Mouse (Mus musculus) megakaryocyte, embryonic 14.5 days (primary cell): ENCODE data around the gene Rpl13a. TPM values are rescaled to one million over a fixed set of nuclear protein-coding genes. Genes with fewer than 3 reads are reported as not detected.
A peak's percentile ranks its signal among the peaks of the same experiment; 100 is the strongest.
"Not testable (repeated sequence)": the region's sequence is repeated elsewhere in the genome, so short reads cannot be mapped to it uniquely, and the experiment has no call there.

Experiments used
- H3K27me3 ChIP-seq: replicated peaks from 2 replicates; pipeline ENCODE3; 2012; ENCODE audit warnings: inconsistent platforms
- H3K36me3 ChIP-seq: replicated peaks from 2 replicates; pipeline ENCODE3; 2012; ENCODE audit warnings: low read length, inconsistent platforms, mixed read lengths
- H3K4me1 ChIP-seq: 2 replicates; pipeline ENCODE4 v1.6.1; 2012; ENCODE audit warnings: inconsistent platforms
- H3K4me3 ChIP-seq: replicated peaks from 2 replicates; pipeline ENCODE3; 2012; ENCODE audit warnings: moderate library complexity, mild to moderate bottlenecking, inconsistent platforms
- H3K9me3 ChIP-seq: 2 replicates; pipeline ENCODE4 v1.6.1; 2012; ENCODE audit warnings: inconsistent platforms
- FLI1 ChIP-seq: IDR thresholded peaks from 2 replicates; pipeline ENCODE4 v1.6.1; 2012; ENCODE audit warnings: low read length, inconsistent platforms, mixed read lengths
- GATA1 ChIP-seq: IDR thresholded peaks from 3 replicates; pipeline ENCODE4 v1.6.1; 2012; ENCODE audit warnings: mixed read lengths, low read length, inconsistent platforms, borderline replicate concordance
- polyA plus RNA-seq: library from polyadenylated mRNA; stranded (reverse); fragments of >175 nt; gene quantifications from 2 replicates; pipeline ENCODE4 v1.2.3, GENCODE M21; 2012; ENCODE audit warnings: low replicate concordance; ENCODE audit not compliant: insufficient read depth

Rpl13a gene
- polyA plus RNA-seq, 1 experiment: 5,869 TPM

DNA sequence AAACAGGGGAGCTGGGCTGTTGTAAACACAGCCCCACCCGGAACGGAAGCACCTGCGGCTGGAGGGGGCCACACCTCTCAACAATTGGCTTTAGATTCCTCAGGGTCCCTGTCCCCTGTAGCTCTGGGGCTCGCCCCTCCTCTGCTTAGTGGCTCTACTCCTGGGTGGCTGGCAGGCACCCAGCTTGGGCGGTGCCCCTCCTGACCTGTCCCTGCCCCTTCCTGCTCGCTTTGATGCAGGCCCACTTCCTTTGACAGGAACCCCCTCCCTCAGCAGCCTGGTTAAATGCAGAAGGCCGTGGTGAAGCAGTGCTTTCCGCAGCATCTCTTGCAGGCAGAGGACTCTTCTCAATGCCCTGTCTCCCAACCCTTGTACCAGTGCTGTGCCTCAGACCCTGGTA, 7.2 kb downstream of the Rpl13a start:
- Histone ChIP-seq H3K9me3 (no peaks in the 10 kb centered on the region), H3K36me3 (peaks cover 72% of the 10 kb centered on the region), H3K27me3 (no peaks in the 10 kb centered on the region), H3K4me1 (peaks cover 71% of the 10 kb centered on the region), H3K4me3 (peak overlapping the region; percentile 73)
- TF ChIP-seq FLI1 (no peak), GATA1 (no peak)

DNA sequence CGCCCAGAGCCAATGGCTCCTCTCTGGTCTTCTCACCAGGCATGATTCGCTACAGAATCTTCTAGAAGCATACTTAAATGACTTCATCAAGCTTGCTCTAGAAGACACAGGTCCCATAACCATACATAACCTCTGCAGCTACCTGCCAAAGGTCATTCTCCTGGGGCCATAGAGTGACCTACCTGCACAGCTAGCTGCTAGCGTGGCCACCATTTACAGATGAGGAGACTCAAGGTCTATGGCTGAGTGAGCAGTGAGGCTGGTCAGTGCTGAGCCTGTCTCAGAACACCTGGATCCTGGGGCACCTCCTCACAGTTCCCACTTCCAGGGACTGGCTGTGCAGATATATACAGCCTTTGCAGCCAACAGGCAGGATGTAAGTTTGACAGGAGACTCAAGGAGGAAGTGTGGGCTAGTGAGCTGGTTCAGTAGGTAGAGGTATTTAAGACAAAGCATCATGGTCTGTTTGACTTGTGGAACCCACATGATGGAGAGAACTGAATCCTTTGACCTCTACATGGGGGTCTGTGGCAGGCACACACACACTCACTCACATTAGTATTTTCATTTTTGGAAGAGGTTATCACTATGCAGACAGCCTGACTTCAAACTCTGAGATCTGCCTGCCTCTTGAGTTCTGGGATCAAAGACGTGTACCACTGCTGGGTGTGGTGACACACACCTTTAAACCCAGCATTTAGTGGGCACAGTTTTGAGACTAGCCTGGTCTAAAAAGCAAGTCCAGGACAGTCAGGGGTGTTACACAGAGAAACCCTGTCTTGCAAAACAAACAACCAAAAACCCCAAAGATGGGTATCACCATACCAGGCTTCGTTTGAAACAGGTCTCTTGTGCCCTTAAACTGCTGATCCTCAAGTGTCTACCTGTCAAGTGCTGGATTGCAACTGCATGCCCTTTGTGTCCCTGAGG, 8.5 kb downstream of the Rpl13a start:
- Histone ChIP-seq H3K36me3 (peaks cover 58% of the 10 kb centered on the region), H3K27me3 (no peaks in the 10 kb centered on the region), H3K4me3 (no peak overlapping the region), H3K4me1 (peaks cover 64% of the 10 kb centered on the region), H3K9me3 (no peaks in the 10 kb centered on the region)
- TF ChIP-seq FLI1: no peak
- no peak for TF ChIP-seq GATA1

DNA sequence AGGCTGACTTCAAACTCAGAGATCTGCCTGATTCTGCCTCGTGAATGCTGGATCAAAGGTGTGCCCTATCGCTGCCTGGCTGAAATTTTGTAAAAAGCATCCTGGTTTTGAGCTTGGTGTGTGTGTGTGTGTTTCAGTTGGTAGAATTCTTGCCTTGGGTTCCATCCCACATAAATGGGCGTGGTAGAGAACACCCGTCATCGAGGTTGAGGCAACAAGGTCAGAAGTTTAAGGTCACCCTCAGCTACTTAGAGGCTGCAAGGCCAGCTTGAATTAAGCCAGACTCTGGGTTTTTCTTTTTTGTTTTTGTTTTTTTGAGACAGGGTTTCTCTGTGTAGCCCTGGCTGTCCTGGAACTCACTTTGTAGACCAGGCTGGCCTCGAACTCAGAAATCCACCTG, 10.2 kb downstream of the Rpl13a start:
- peaks cover 63% of the 10 kb centered on the region for H3K4me1 ChIP-seq
- no peak for TF ChIP-seq FLI1
- no peak for TF ChIP-seq GATA1
- H3K9me3 ChIP-seq: no peaks in the 10 kb centered on the region
- peaks cover 53% of the 10 kb centered on the region for H3K36me3 ChIP-seq
- H3K27me3 ChIP-seq: peaks cover 2% of the 10 kb centered on the region
- H3K4me3 ChIP-seq: no peak overlapping the region

DNA sequence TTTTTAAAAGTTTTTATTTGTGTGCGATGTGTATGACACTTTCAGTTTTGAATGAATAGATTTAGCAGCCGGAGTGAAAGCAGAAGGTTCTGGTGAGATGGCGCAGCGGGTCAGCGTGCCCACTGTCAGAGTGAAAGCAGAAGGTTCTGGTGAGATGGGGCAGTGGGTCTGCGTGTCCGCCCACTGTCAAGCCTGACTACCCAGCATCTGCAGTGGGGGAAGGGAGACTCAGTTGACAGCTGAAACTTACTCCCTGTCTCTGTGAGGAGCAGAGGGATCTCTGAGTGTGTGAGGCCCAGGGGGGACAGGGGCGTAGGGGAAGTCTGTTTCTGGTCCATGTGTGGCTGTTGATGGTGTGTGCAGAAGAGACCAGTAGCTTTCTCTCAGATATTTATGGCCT, 11.0 kb downstream of the Rpl13a start:
- Histone ChIP-seq H3K4me1 (peaks cover 60% of the 10 kb centered on the region), H3K36me3 (peaks cover 47% of the 10 kb centered on the region), H3K27me3 (peaks cover 5% of the 10 kb centered on the region), H3K9me3 (no peaks in the 10 kb centered on the region), H3K4me3 (no peak overlapping the region)
- TF ChIP-seq GATA1 (no peak), FLI1 (no peak)

DNA sequence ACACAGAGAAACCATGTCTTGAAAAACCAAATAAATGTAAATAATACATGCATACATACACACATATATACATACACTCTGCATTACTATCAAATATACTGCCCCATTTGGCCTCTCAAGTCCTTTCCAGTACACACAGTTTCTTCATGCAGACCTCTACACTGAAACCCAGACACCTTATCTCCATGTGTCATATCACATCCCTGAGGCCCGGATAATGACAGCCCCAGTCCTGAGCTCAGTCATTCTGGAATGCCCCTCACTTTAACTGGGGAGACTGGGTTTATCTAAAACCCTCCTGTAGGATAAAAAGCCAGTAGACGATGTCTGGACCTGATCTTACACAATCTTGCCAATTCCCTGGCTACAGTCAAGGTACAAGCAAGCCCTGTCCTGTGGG, 15.1 kb downstream of the Rpl13a start:
- H3K4me3 ChIP-seq: no peak overlapping the region

DNA sequence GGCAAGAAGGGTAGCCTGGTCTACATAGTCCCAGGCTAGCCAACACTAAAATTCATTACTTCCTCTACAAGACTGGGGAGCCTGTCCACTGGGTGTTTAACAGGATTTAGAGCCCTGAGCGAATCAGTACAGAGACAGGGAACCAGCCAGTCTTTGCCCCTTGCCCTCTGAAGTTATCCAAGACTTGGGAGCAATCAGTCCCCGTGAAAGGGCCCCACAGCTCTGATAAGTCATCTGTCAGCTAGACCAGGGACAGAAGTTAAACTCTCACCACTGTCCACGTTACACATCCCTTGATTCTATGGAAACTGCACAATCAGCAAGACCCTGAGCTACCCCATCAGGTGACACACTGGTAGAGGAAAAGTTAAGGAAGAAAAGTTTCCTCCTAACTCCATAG, 16.0 kb downstream of the Rpl13a start:
- H3K36me3 ChIP-seq: peaks cover under 1% of the 10 kb centered on the region
- no peak overlapping the region for H3K4me3 ChIP-seq
- TF ChIP-seq GATA1 (no peak), FLI1 (no peak)
- peaks cover 23% of the 10 kb centered on the region for H3K27me3 ChIP-seq
- no peaks in the 10 kb centered on the region for H3K9me3 ChIP-seq
- peaks cover 33% of the 10 kb centered on the region for H3K4me1 ChIP-seq

More for the DNA sequence above, 15.1 kb downstream of the Rpl13a start:
- peaks cover 21% of the 10 kb centered on the region for H3K27me3 ChIP-seq
- no peak for TF ChIP-seq GATA1
- TF ChIP-seq FLI1: no peak
- H3K4me1 ChIP-seq: peaks cover 41% of the 10 kb centered on the region
- peaks cover 9% of the 10 kb centered on the region for H3K36me3 ChIP-seq
- no peaks in the 10 kb centered on the region for H3K9me3 ChIP-seq

DNA sequence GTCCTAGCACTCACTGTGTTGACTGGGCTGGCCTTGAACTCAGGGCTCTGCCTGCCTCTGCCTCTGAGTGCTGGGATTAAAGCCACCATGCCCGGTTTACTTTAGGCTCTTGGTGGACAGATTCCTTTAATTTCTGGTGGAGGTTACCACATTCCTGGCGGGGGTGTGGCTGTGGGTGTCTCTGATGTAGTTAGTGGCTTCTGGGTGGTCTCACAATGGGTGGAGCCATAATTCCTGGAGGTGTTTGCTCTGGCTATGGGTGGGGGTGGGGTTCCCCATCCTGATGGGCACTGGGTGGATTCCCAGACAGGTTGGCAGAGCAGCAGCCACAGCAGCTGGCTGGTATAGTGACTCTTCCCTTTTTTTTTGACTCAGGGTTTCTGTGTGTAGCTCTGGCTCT, 16.6 kb downstream of the Rpl13a start:
- Histone ChIP-seq H3K27me3 (peaks cover 27% of the 10 kb centered on the region), H3K9me3 (peaks cover 4% of the 10 kb centered on the region; the same call in 1 of the 2 replicates), H3K4me1 (peaks cover 37% of the 10 kb centered on the region), H3K4me3 (no peak overlapping the region), H3K36me3 (no peaks in the 10 kb centered on the region)
- TF ChIP-seq FLI1 (no peak), GATA1 (no peak)

DNA sequence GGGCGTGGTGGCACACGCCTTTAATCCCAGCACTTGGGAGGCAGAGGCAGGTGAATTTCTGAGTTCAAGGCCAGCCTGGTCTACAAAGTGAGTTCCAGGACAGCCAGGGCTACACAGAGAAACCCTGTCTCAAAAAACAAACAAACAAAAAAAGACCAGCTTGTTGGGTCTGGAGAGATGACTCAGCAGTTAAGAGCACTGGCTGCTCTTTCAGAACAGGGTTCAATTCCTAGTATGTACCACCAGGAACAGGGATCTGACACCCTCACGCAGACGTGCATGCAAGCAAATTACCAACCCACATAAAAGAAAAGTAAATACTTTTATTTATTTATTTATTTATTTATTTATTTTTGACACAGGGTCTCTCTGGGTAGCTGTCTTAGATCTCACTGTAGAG, 18.5 kb downstream of the Rpl13a start:
- not testable (repeated sequence) for H3K9me3 ChIP-seq, H3K4me3 ChIP-seq, H3K36me3 ChIP-seq
- Histone ChIP-seq H3K4me1 (peaks cover 36% of the 10 kb centered on the region), H3K27me3 (peaks cover 44% of the 10 kb centered on the region)

DNA sequence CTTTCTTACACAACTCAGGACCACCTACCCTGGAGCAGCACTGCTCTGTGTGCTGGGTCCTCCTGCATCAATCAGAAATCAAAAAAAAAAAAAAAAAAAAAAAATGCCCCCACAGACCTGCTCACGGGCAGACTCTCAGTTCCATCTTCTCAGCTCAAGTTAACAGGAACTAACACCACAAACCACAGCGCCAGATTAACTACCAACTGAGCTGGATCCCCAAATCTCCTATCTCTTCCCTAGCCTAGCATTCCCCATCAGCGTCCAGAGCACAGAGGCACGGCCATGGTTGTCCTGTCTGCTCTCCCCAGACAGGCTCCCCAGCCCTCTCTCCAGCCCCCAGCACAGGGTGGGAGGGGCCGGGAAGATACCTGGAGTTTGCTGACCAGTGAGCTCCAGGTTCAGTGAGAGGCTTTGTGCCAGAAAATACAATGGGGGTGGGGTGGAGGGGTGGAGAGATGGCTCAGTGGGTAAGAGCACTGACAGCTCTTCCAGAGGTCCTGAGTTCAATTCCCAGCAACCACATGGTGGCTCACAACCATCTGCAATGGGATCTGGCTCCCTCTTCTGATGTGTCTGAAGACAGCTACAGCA, 21.4 kb downstream of the Rpl13a start:
- H3K36me3 ChIP-seq: no peaks in the 10 kb centered on the region
- H3K9me3 ChIP-seq: peaks cover 4% of the 10 kb centered on the region; the same call in 1 of the 2 replicates
- peaks cover 62% of the 10 kb centered on the region for H3K27me3 ChIP-seq
- peaks cover 36% of the 10 kb centered on the region for H3K4me1 ChIP-seq
- TF ChIP-seq FLI1 (no peak), GATA1 (no peak)
- H3K4me3 ChIP-seq: no peak overlapping the region

DNA sequence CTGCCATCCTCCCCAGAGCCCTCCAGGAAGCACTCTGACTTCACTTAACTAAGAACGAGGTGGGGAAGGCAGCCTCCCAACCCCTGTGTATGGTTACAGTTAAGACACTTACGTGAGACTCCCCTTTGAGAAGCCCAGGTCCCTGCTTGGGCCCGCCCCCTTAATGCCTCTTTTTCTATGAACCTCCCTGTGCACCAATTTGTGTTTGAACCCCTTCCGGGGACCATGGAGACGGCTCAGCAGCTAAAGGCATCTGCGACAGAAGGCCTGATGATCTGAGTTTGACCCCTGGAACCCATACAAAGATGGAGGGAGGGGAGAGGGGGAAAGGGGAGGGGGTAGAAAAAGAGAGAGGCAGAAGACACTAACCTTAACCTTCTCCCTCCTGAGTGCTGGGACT, 22.1 kb downstream of the Rpl13a start:
- Histone ChIP-seq H3K4me3 (no peak overlapping the region), H3K4me1 (peaks cover 33% of the 10 kb centered on the region), H3K9me3 (peaks cover 4% of the 10 kb centered on the region; the same call in 1 of the 2 replicates), H3K27me3 (peaks cover 66% of the 10 kb centered on the region), H3K36me3 (no peaks in the 10 kb centered on the region)
- TF ChIP-seq FLI1 (no peak), GATA1 (no peak)
